In the genomic region with DNA sequence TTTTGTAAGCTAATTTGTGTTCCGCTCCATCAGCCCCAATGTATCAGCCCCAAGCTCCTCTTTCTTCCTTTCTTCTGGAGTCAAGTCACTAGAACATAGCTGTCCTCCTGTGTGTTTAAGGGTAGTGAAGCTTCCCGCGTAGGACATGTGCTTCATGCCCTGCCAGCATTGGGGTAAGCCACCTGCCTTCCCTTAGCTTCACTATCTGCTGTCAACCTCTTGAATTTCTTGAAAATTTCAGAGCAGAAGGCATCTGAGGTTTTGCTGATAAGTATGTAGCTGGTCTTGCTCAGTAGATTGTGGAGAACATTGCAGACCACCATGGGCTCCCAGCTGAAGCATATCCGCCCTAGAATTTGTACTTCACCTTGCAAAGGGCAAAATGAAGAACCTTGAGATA, we compare ENCODE assay signal across 20 mouse cellular contexts.
"Had no signal": no experiment of that assay in that cellular context is flagged by ENCODE, and none has a peak within 500 bp of the region (broad histone marks: within the 10 kb centered on the region; RNA-seq: fewer than 3 reads in every experiment).

No protein-coding gene starts in this region.

- H3K4me1 ChIP-seq: intestine, embryonic 15.5 days; neural tube, embryonic 12.5 days; stomach, embryonic 15.5 days had no signal

- H3K27me3 ChIP-seq: intestine, embryonic 15.5 days; kidney, embryonic 15.5 days; neural tube, embryonic 12.5 days; neural tube, embryonic 15.5 days; stomach, embryonic 15.5 days had no signal

- DNase-seq: kidney, adult 11 months; kidney, adult 8-10 months; kidney, postnatal 14 days; kidney, postnatal 4 days; liver, postnatal 0 days; lung, embryonic 14.5 days; midbrain, embryonic 14.5 days; retina, postnatal 1 day; right cerebral cortex, postnatal 25 days; spleen, adult 18-20 months; thymus, postnatal 25 days had no signal

- H3K9ac ChIP-seq: intestine, embryonic 15.5 days; kidney, embryonic 15.5 days; limb, embryonic 13.5 days; liver, embryonic 14.5 days; liver, postnatal 0 days; lung, embryonic 14.5 days; neural tube, embryonic 12.5 days; neural tube, embryonic 15.5 days; stomach, embryonic 15.5 days had no signal

- ATAC-seq: intestine, embryonic 15.5 days; liver, postnatal 0 days; lung, postnatal 0 days had no signal

- H3K36me3 ChIP-seq: intestine, embryonic 15.5 days; kidney, embryonic 15.5 days; limb, embryonic 10.5 days; limb, embryonic 13.5 days; neural tube, embryonic 12.5 days; neural tube, embryonic 15.5 days; stomach, embryonic 15.5 days had no signal

- H3K9me3 ChIP-seq: intestine, embryonic 15.5 days; kidney, embryonic 15.5 days; limb, embryonic 10.5 days; limb, embryonic 13.5 days; neural tube, embryonic 12.5 days; neural tube, embryonic 15.5 days; stomach, embryonic 15.5 days had no signal

- H3K27ac ChIP-seq: intestine, embryonic 15.5 days; kidney, embryonic 15.5 days; limb, embryonic 13.5 days; liver, embryonic 14.5 days; neural tube, embryonic 12.5 days; stomach, embryonic 15.5 days had no signal

- H3K4me3 ChIP-seq: intestine, embryonic 15.5 days; limb, embryonic 13.5 days had no signal
